Mouse (Mus musculus) neural tube, embryonic 15.5 days (tissue): Measurements from ENCODE around the gene Ebi3. TPM values are rescaled to one million over a fixed set of nuclear protein-coding genes. Genes with fewer than 3 reads are reported as not detected.
A peak's percentile ranks its signal among the peaks of the same experiment; 100 is the strongest.

Experiments used
- ATAC-seq: fragments of 200-750 bp; cut with Nextera tagmentation; 2 replicates; pipeline ENCODE4 v1.8.0; 2017; ENCODE audit warnings: mild to moderate bottlenecking, moderate TSS enrichment, moderate library complexity; ENCODE audit not compliant: low FRiP score
- H3K27ac ChIP-seq: fragments of 300-500 bp; sonication (generic); replicated peaks from 2 replicates; pipeline ENCODE4 v1.5.1; 2015; ENCODE audit warnings: mild to moderate bottlenecking, inconsistent platforms
- H3K27me3 ChIP-seq: fragments of 300-500 bp; sonication (generic); replicated peaks from 2 replicates; pipeline ENCODE4 v1.6.1; 2015; ENCODE audit warnings: inconsistent platforms
- H3K36me3 ChIP-seq: fragments of 300-500 bp; sonication (generic); 2 replicates; pipeline ENCODE4 v1.6.1; 2015; ENCODE audit warnings: inconsistent platforms
- H3K4me1 ChIP-seq: fragments of 300-500 bp; sonication (generic); 2 replicates; pipeline ENCODE4 v1.6.1; 2015; ENCODE audit warnings: inconsistent platforms
- H3K4me2 ChIP-seq: fragments of 300-500 bp; sonication (generic); 2 replicates; pipeline ENCODE4 v1.6.1; 2015; ENCODE audit warnings: inconsistent platforms, mild to moderate bottlenecking, moderate library complexity
- H3K4me3 ChIP-seq: fragments of 300-500 bp; sonication (generic); replicated peaks from 2 replicates; pipeline ENCODE4 v1.5.1; 2015; ENCODE audit warnings: mild to moderate bottlenecking, inconsistent platforms
- H3K9ac ChIP-seq: fragments of 300-500 bp; sonication (generic); replicated peaks from 2 replicates; pipeline ENCODE4 v1.6.1; 2015; ENCODE audit warnings: mild to moderate bottlenecking, inconsistent platforms
- H3K9me3 ChIP-seq: fragments of 300-500 bp; sonication (generic); replicated peaks from 2 replicates; pipeline ENCODE4 v1.6.1; 2016; ENCODE audit warnings: inconsistent platforms
- WGBS: fragments of 180-500 bp; shearing (Covaris S2); methylation state at CpG from one replicate; pipeline ENCODE4 v1.1.7; 2015; ENCODE audit warnings: mixed read lengths; 5-methylcytosine and 5-hydroxymethylcytosine counted together
- polyA plus RNA-seq: library from polyadenylated mRNA; unstranded; fragments of >200 nt; fragmentation: Nextera tagmentation; extraction: Ambion mirVana; gene quantifications from 2 replicates; pipeline ENCODE4 v1.2.1, GENCODE M21; 2015

The Ebi3 gene
- polyA plus RNA-seq, 1 experiment from 2014 or later: 9.0 TPM

DNA sequence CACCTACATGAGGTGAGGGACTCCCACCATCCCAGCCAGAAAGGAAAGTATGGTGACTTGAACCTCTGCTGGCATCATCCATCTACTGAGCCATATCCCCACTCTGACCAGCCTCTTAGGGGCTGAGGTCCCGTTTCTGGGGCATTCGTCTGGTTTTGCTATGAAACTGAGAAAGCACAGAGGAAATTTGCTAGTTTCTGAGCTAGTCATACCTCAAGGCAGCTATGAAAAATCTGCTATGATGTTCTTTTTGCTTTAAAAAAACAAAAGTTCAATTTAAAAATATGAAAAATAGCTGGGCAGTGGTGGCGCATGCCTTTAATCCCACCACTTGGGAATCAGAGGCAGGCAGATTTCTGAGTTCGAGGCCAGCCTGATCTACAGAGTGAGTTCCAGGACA lies 3.8 kb upstream of the Ebi3 start:
- Histone ChIP-seq H3K4me1 (peaks cover 11% of the 10 kb centered on the region), H3K27me3 (no peaks in the 10 kb centered on the region), H3K27ac (no peak overlapping the region), H3K9ac (no peak overlapping the region), H3K4me2 (no peak overlapping the region), H3K36me3 (no peaks in the 10 kb centered on the region), H3K4me3 (no peak overlapping the region), H3K9me3 (no peaks in the 10 kb centered on the region)
- no peak for ATAC-seq
- 92% methylated on average over 4 of the region's 4 CpGs for WGBS

DNA sequence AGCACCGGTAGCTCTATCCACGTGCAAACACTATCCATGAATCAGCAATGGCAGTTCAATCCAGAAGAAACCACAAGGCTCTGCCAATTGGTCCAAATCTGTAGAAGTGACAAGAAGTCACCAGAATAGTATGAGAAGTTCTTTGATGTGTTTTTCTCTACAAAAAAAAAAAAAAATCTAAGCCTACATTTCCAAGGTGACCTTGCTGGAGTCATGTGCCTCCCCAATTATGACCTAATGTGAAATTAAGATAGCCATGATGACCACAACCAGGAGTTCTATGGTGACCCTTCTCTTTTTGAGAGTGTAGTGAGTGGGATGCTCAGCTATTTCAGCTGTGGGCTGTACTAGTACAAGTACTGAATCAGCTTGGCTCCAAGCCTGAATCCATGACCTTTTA lies 3.0 kb upstream of the Ebi3 start, which contains the start of gene Zfp119b:
Gene Zfp119b (minus strand): TSS at position 101 of the 400 bp plus-strand sequence.
- no peak within 1 kb of the TSS for H3K4me2 ChIP-seq
- no peak for ATAC-seq
- H3K27ac ChIP-seq: no peak within 1 kb of the TSS
- WGBS: 93% methylated on average over 2 of the region's 2 CpGs
- H3K4me1 ChIP-seq: peaks cover 7% of the 10 kb centered on the region
- H3K4me3 ChIP-seq: no peak within 1 kb of the TSS
- H3K9ac ChIP-seq: no peak within 1 kb of the TSS
- no peaks in the 10 kb centered on the region for H3K9me3 ChIP-seq
- no peaks in the 10 kb centered on the region for H3K36me3 ChIP-seq
- peaks cover 4% of the 10 kb centered on the region; the same call in 1 of the 2 replicates for H3K27me3 ChIP-seq

GRCm38 (mm10) chr17:55950601-55951000 lies 1.8 kb upstream of the Ebi3 start:
- Histone ChIP-seq H3K4me1 (peaks cover 8% of the 10 kb centered on the region), H3K36me3 (no peaks in the 10 kb centered on the region), H3K27ac (no peak overlapping the region), H3K4me3 (no peak overlapping the region), H3K4me2 (no peak overlapping the region), H3K27me3 (peaks cover 8% of the 10 kb centered on the region; the same call in 1 of the 2 replicates), H3K9ac (no peak overlapping the region), H3K9me3 (no peaks in the 10 kb centered on the region)
- ATAC-seq: no peak
- 89% methylated on average over 9 of the region's 9 CpGs for WGBS

GRCm38 (mm10) chr17:55952041-55952440 lies 399 bp upstream of the Ebi3 start:
- Histone ChIP-seq H3K9ac (no peak overlapping the region), H3K4me2 (no peak overlapping the region), H3K36me3 (no peaks in the 10 kb centered on the region), H3K27me3 (peaks cover 8% of the 10 kb centered on the region; the same call in 1 of the 2 replicates), H3K4me1 (peaks cover 17% of the 10 kb centered on the region), H3K9me3 (no peaks in the 10 kb centered on the region), H3K4me3 (no peak overlapping the region), H3K27ac (no peak overlapping the region)
- ATAC-seq: no peak

DNA sequence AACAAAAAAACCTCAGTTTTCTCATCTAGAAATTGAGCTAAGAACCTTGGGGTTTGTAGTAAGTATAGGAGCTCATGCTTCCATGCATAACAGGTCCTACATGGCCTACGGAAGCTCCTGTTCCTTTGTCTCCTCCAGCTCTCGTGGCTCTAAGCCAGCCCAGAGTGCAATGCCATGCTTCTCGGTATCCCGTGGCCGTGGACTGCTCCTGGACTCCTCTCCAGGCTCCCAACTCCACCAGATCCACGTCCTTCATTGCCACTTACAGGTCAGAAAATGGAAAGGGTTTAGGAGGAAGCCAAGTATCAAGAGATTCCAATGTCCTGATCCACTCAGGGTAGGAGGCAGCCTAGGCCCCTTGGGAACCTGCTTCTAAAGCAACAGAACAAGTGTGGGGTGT lies 1.3 kb downstream of the Ebi3 start:
- Histone ChIP-seq H3K36me3 (no peaks in the 10 kb centered on the region), H3K9ac (no peak overlapping the region), H3K4me1 (peaks cover 34% of the 10 kb centered on the region), H3K27ac (no peak overlapping the region), H3K9me3 (no peaks in the 10 kb centered on the region), H3K4me2 (no peak overlapping the region), H3K4me3 (no peak overlapping the region), H3K27me3 (peaks cover 8% of the 10 kb centered on the region; the same call in 1 of the 2 replicates)
- no peak for ATAC-seq
- 80% methylated on average over 6 of the region's 6 CpGs for WGBS

- H3K4me2 ChIP-seq: no peak overlapping the region
- no peak for ATAC-seq
- peaks cover 34% of the 10 kb centered on the region for H3K4me1 ChIP-seq
- H3K4me3 ChIP-seq: no peak overlapping the region
- H3K9me3 ChIP-seq: no peaks in the 10 kb centered on the region
- no peaks in the 10 kb centered on the region for H3K36me3 ChIP-seq
- 30% methylated on average over 16 of the region's 16 CpGs for WGBS
- no peak overlapping the region for H3K27ac ChIP-seq
- no peak overlapping the region for H3K9ac ChIP-seq
- peaks cover 8% of the 10 kb centered on the region; the same call in 1 of the 2 replicates for H3K27me3 ChIP-seq
Measured at GRCm38 (mm10) chr17:55954229-55954628, 1.8 kb downstream of the Ebi3 start.

GRCm38 (mm10) chr17:55956129-55956528 lies 3.7 kb downstream of the Ebi3 start:
- H3K4me2 ChIP-seq: peak overlapping the region; percentile 76
- H3K27ac ChIP-seq: peak overlapping the region; percentile 80
- H3K4me1 ChIP-seq: peaks cover 45% of the 10 kb centered on the region
- peak overlapping the region; percentile 50 for H3K9ac ChIP-seq
- peaks cover 8% of the 10 kb centered on the region; the same call in 1 of the 2 replicates for H3K27me3 ChIP-seq
- no peaks in the 10 kb centered on the region for H3K9me3 ChIP-seq
- H3K36me3 ChIP-seq: no peaks in the 10 kb centered on the region
- under 1% methylated on average over 26 of the region's 26 CpGs for WGBS
- H3K4me3 ChIP-seq: peak overlapping the region; percentile 48
- ATAC-seq: peak; percentile 56

DNA sequence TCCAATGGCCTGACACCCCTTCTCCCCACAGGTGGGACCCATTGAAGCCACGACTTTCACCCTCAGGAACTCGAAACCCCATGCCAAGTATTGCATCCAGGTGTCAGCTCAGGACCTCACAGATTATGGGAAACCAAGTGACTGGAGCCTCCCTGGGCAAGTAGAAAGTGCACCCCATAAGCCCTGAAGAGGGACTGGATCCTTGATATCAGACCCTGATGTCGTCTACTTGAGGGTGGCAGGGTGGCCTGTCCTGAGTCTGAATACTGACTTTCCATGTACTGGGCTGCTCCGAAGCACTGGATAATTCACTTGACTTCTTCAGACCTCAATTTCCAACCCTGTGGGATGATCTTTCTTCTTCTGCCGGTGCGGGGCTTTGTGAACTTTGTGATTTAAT lies 4.2 kb downstream of the Ebi3 start:
- Histone ChIP-seq H3K4me3 (peak overlapping the region; percentile 48), H3K9ac (peak overlapping the region; percentile 50), H3K27me3 (peaks cover 8% of the 10 kb centered on the region; the same call in 1 of the 2 replicates), H3K9me3 (no peaks in the 10 kb centered on the region), H3K36me3 (peaks cover 4% of the 10 kb centered on the region; the same call in 1 of the 2 replicates), H3K4me2 (peak overlapping the region; percentile 76), H3K27ac (peak overlapping the region; percentile 80), H3K4me1 (peaks cover 45% of the 10 kb centered on the region)
- ATAC-seq: peak; percentile 0; the same call in 1 of the 2 replicates
- WGBS: 33% methylated on average over 6 of the region's 6 CpGs

DNA sequence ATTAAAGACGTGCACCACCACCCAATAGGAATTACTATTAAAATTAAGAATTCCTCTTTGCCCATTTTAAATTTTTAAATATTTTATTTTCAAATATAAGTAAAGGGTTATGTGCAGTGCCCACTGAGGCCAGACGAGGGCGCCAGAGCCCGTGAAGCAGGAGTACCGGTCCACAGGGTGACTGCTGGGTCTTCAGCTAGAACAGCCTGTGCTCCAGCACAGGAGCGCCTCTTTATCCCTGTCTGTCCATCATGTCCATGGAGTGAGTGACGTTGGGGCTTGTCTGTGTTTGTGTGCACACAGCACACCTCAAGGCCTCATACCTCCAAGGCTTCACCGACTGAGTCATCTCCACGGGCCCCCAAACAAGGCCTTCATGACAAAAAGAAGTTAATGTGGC lies 4.7 kb downstream of the Ebi3 start:
- peaks cover 8% of the 10 kb centered on the region; the same call in 1 of the 2 replicates for H3K27me3 ChIP-seq
- peak overlapping the region; percentile 48; the same call in 1 of the 2 replicates for H3K27ac ChIP-seq
- peak; percentile 15; the same call in 1 of the 2 replicates for ATAC-seq
- peak overlapping the region; percentile 48; the same call in 1 of the 2 replicates for H3K4me3 ChIP-seq
- peak overlapping the region; percentile 76 for H3K4me2 ChIP-seq
- peaks cover 45% of the 10 kb centered on the region for H3K4me1 ChIP-seq
- peak overlapping the region; percentile 36; the same call in 1 of the 2 replicates for H3K9ac ChIP-seq
- 14% methylated on average over 9 of the region's 9 CpGs for WGBS
- H3K36me3 ChIP-seq: peaks cover 8% of the 10 kb centered on the region; the same call in 1 of the 2 replicates
- no peaks in the 10 kb centered on the region for H3K9me3 ChIP-seq

GRCm38 (mm10) chr17:55957726-55958583 lies 5.5 kb downstream of the Ebi3 start:
- WGBS: 79% methylated on average over 13 of the region's 13 CpGs
- ATAC-seq: no peak

GRCm38 (mm10) chr17:55958584-55958886 lies 6.1 kb downstream of the Ebi3 start:
- H3K4me2 ChIP-seq: peak overlapping the region; percentile 70
- peaks cover 48% of the 10 kb centered on the region for H3K4me1 ChIP-seq
- peaks cover 8% of the 10 kb centered on the region; the same call in 1 of the 2 replicates for H3K27me3 ChIP-seq
- ATAC-seq: no peak
- H3K9me3 ChIP-seq: no peaks in the 10 kb centered on the region
- H3K4me3 ChIP-seq: peak overlapping the region; percentile 58
- peak overlapping the region; percentile 45 for H3K9ac ChIP-seq
- 27% methylated on average over 2 of the region's 2 CpGs for WGBS
- H3K36me3 ChIP-seq: peaks cover 11% of the 10 kb centered on the region; the same call in 1 of the 2 replicates
- peak overlapping the region; percentile 98 for H3K27ac ChIP-seq

More at GRCm38 (mm10) chr17:55957726-55958583, 5.5 kb downstream of the Ebi3 start:
- Histone ChIP-seq H3K36me3 (peaks cover 11% of the 10 kb centered on the region; the same call in 1 of the 2 replicates), H3K4me1 (peaks cover 46% of the 10 kb centered on the region), H3K4me3 (peak overlapping the region; percentile 58), H3K27ac (peak overlapping the region; percentile 98), H3K9me3 (no peaks in the 10 kb centered on the region), H3K27me3 (peaks cover 8% of the 10 kb centered on the region; the same call in 1 of the 2 replicates), H3K9ac (peak overlapping the region; percentile 45), H3K4me2 (peak overlapping the region; percentile 76)
